Mouse (Mus musculus) CH12.LX (cell line): ENCODE results near the gene Prkce.

Experiments
- BHLHE40 ChIP-seq: IDR thresholded peaks from 2 replicates; pipeline ENCODE4 v1.6.1; 2011; ENCODE audit warnings: mild to moderate bottlenecking, low read depth, low read length, improper control_type of control experiment
- CHD2 ChIP-seq: IDR thresholded peaks from 2 replicates; pipeline ENCODE4 v1.6.1; 2011; ENCODE audit warnings: low read length, improper control_type of control experiment
- CTCF ChIP-seq, 2 experiments: IDR thresholded peaks in 1 of 2; conservative IDR thresholded peaks in 1 of 2; 2 replicates each; pipeline ENCODE4 v1.5.1; 2011 to 2012; ENCODE audit warnings: low read depth in 2 of 2, low read length in 2 of 2, improper control_type of control experiment in 1 of 2, inconsistent platforms in 1 of 2, mild to moderate bottlenecking in 1 of 2, moderate library complexity in 1 of 2
- EP300 ChIP-seq: IDR thresholded peaks from 2 replicates; pipeline ENCODE4 v1.6.1; 2011; ENCODE audit warnings: low read length, improper control_type of control experiment
- HCFC1 ChIP-seq: IDR thresholded peaks from 2 replicates; pipeline ENCODE4 v1.6.1; 2012; ENCODE audit warnings: low read depth, mild to moderate bottlenecking, inconsistent platforms, low read length, improper control_type of control experiment
- POLR2A ChIP-seq: IDR thresholded peaks from 2 replicates; pipeline ENCODE4 v1.6.1; 2011; ENCODE audit warnings: low read depth, mild to moderate bottlenecking, improper control_type of control experiment, low read length
- SMC3 ChIP-seq: IDR thresholded peaks from 2 replicates; pipeline ENCODE4 v1.6.1; 2011; ENCODE audit warnings: low read depth, low read length, improper control_type of control experiment
- ZNF384 ChIP-seq: IDR thresholded peaks from 2 replicates; pipeline ENCODE4 v1.6.1; 2012; ENCODE audit warnings: low read depth, low read length, improper control_type of control experiment, inconsistent platforms

DNA sequence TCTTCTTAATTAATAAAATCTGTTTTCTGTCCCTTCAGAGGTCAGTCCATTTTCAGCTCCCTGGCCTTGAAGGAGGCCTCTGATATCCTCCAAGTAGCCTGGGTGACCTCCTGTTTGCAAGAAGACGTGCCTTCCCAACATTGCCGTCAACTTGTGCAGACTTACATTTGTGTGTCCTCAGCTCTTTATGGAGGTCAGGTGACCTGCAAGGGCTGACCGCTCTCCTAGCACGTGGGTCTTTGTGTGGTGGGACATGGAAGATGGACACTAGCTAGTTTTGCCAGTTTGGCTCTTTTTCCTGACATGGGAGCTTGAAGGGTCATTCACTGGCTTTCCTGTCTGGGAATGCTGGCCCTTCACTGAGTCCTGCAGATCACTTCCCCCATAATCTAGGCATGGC, 440.4 kb downstream of the Prkce start:
- TF ChIP-seq EP300 (no peak), CTCF (conservative IDR thresholded peaks at IDR 0.05 in 1 of 2, IDR thresholded peaks at IDR 0.05 in 1 of 2; ENCODE audit: low read depth in 2 of 2, low read length in 2 of 2) (no peak), POLR2A (no peak), SMC3 (no peak), HCFC1 (no peak), CHD2 (no peak), ZNF384 (no peak), BHLHE40 (no peak)
